Mouse (Mus musculus): ENCODE results near the gene Jade1. TPM values are rescaled to one million over a fixed set of nuclear protein-coding genes. Genes with fewer than 3 reads are reported as not detected.

Jade1 gene
- 10 to 100 TPM; 34.4 to 35.9 TPM for total RNA-seq (2021)
- long read RNA-seq, experiment 1, full-length matches to known transcripts, result 4 of 25 reads
- long read RNA-seq, experiment 1, partial matches to known transcripts, result 16 of 25 reads
- long read RNA-seq, experiment 1, other reads (novel, unspliced or antisense), result 5 of 25 reads
- long read RNA-seq, experiment 2, full-length matches to known transcripts, result 9 of 37 reads
- long read RNA-seq, experiment 2, partial matches to known transcripts, result 23 of 37 reads
- long read RNA-seq, experiment 2, other reads (novel, unspliced or antisense), result 5 of 37 reads

- H3K27ac ChIP-seq, result no peak within 1 kb of the TSS
- no peak for TF ChIP-seq CTCF (conservative IDR thresholded peaks at IDR 0.05)
- no peak for DNase-seq (ENCODE audit: low spot score in 2 of 2)
- H3K4me3 ChIP-seq, result no peak within 1 kb of the TSS
These were observed at the start of gene Jade1 for GRCm38 (mm10) chr3:41555491-41556381. Jade1 (plus strand) TSS chr3:41555731.

- Histone ChIP-seq H3K27ac (no peak overlapping the region), H3K4me3 (no peak overlapping the region)
- no peak for DNase-seq (ENCODE audit: low spot score in 2 of 2)
- TF ChIP-seq CTCF (conservative IDR thresholded peaks at IDR 0.05), result no peak
These were observed 46.1 kb upstream of the Jade1 start for GRCm38 (mm10) chr3:41509441-41509840.

- H3K27ac ChIP-seq, result no peak overlapping the region
- no peak for DNase-seq (ENCODE audit: low spot score in 2 of 2)
- H3K4me3 ChIP-seq, result no peak overlapping the region
- TF ChIP-seq CTCF (conservative IDR thresholded peaks at IDR 0.05), result no peak
These were observed 45.3 kb upstream of the Jade1 start for GRCm38 (mm10) chr3:41510191-41510590.

- no peak overlapping the region for H3K27ac ChIP-seq
- no peak for TF ChIP-seq CTCF (conservative IDR thresholded peaks at IDR 0.05)
- no peak for DNase-seq (ENCODE audit: low spot score in 2 of 2)
- H3K4me3 ChIP-seq, result no peak overlapping the region
These were observed 44.8 kb upstream of the Jade1 start for GRCm38 (mm10) chr3:41510750-41511149.

GRCm38 (mm10) chr3:41514003-41514402 lies 41.5 kb upstream of the Jade1 start:
- H3K27ac ChIP-seq, result no peak overlapping the region
- TF ChIP-seq CTCF (conservative IDR thresholded peaks at IDR 0.05), result no peak
- DNase-seq (ENCODE audit: low spot score in 2 of 2), result no peak
- H3K4me3 ChIP-seq, result no peak overlapping the region

- no peak overlapping the region for H3K27ac ChIP-seq
- TF ChIP-seq CTCF (conservative IDR thresholded peaks at IDR 0.05), result no peak
- H3K4me3 ChIP-seq, result no peak overlapping the region
- no peak for DNase-seq (ENCODE audit: low spot score in 2 of 2)
These were observed 40.7 kb upstream of the Jade1 start for GRCm38 (mm10) chr3:41514683-41515305.

GRCm38 (mm10) chr3:41516961-41517518 lies 38.5 kb upstream of the Jade1 start:
- Histone ChIP-seq H3K4me3 (no peak overlapping the region), H3K27ac (no peak overlapping the region)
- TF ChIP-seq CTCF (conservative IDR thresholded peaks at IDR 0.05), result no peak
- no peak for DNase-seq (ENCODE audit: low spot score in 2 of 2)

- Histone ChIP-seq H3K4me3 (no peak overlapping the region), H3K27ac (no peak overlapping the region)
- DNase-seq (ENCODE audit: low spot score in 2 of 2), result no peak
- TF ChIP-seq CTCF (conservative IDR thresholded peaks at IDR 0.05), result no peak
These were observed 34.6 kb upstream of the Jade1 start for GRCm38 (mm10) chr3:41520925-41521324.

GRCm38 (mm10) chr3:41521733-41522132 lies 33.8 kb upstream of the Jade1 start:
- no peak for DNase-seq (ENCODE audit: low spot score in 2 of 2)
- Histone ChIP-seq H3K27ac (no peak overlapping the region), H3K4me3 (no peak overlapping the region)
- no peak for TF ChIP-seq CTCF (conservative IDR thresholded peaks at IDR 0.05)

GRCm38 (mm10) chr3:41522226-41523005 lies 33.1 kb upstream of the Jade1 start:
- DNase-seq (ENCODE audit: low spot score in 2 of 2), result no peak
- no peak for TF ChIP-seq CTCF (conservative IDR thresholded peaks at IDR 0.05)
- H3K27ac ChIP-seq, result no peak overlapping the region
- no peak overlapping the region for H3K4me3 ChIP-seq

- no peak overlapping the region for H3K4me3 ChIP-seq
- DNase-seq (ENCODE audit: low spot score in 2 of 2), result no peak
These were observed 32.5 kb upstream of the Jade1 start for GRCm38 (mm10) chr3:41523006-41523375.

GRCm38 (mm10) chr3:41523460-41523859 lies 32.1 kb upstream of the Jade1 start:
- no peak overlapping the region for H3K27ac ChIP-seq
- no peak for DNase-seq (ENCODE audit: low spot score in 2 of 2)
- TF ChIP-seq CTCF (conservative IDR thresholded peaks at IDR 0.05), result no peak
- no peak overlapping the region for H3K4me3 ChIP-seq

More at GRCm38 (mm10) chr3:41523006-41523375, 32.5 kb upstream of the Jade1 start:
- no peak overlapping the region for H3K27ac ChIP-seq
- no peak for TF ChIP-seq CTCF (conservative IDR thresholded peaks at IDR 0.05)
